Mouse (Mus musculus) bone marrow, adult 2 months (tissue): ENCODE measurements around the gene Vezf1.

ENCODE experiments used
- CTCF ChIP-seq: fragments of 200-500 bp; IDR thresholded peaks from 2 replicates; pipeline ENCODE4 v1.5.1; 2011; ENCODE audit warnings: low read length, control low read depth; ENCODE audit not compliant: control insufficient read depth, insufficient read depth
- POLR2A ChIP-seq: fragments of 200-500 bp; IDR thresholded peaks from 2 replicates; pipeline ENCODE4 v1.6.1; 2011; ENCODE audit warnings: low read depth, mild to moderate bottlenecking, control low read depth, low read length, borderline replicate concordance; ENCODE audit not compliant: control insufficient read depth

GRCm38 (mm10) chr11:88036761-88037251 is 31.3 kb upstream of the Vezf1 start:
- TF ChIP-seq POLR2A (no peak), CTCF (no peak)
